Mouse (Mus musculus) embryonic fibroblast, embryonic 13.5 days (primary cell): ENCODE results near the gene Pou2f3.

Experiments
- CTCF ChIP-seq: IDR thresholded peaks from 2 replicates; pipeline ENCODE4 v1.5.1; 2011; ENCODE audit warnings: mild to moderate bottlenecking, control low read depth, low read length, moderate library complexity, borderline replicate concordance; ENCODE audit not compliant: insufficient read depth
- POLR2A ChIP-seq: IDR thresholded peaks from 2 replicates; pipeline ENCODE4 v1.6.1; 2011; ENCODE audit warnings: low read depth, mild to moderate bottlenecking, control low read depth, low read length, moderate library complexity

DNA sequence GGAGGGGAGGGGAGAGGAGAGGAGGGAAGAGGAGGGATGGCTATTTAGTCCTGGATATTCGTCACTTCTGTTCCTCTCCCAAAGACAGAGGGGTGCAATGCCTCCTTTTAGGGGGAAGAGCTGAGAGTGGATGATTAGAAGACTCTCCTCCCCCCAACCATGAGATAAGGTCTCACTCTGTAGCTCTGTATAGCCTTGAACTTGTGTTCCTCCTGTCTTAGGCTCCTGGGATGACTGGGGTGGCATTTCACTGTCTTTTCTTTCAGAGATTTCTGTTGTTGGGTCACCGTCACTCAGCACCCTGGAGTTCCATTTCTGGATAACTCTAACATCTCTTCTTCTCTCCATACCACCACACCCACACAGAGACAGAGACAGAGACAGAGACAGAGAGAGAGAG, 28.0 kb upstream of the Pou2f3 start:
- TF ChIP-seq CTCF, result no peak
- no peak for TF ChIP-seq POLR2A
